Mouse (Mus musculus) lung, postnatal 4 days (tissue): ENCODE data around the gene Nhsl1.
A peak's percentile ranks its signal among the peaks of the same experiment; 100 is the strongest.
"Not testable (repeated sequence)": the region's sequence is repeated elsewhere in the genome, so short reads cannot be mapped to it uniquely, and the experiment has no call there.

ENCODE experiments used
- DNase-seq, 2 experiments: peaks; one replicate each; pipeline ENCODE4 v3.0.0; 2021

The Nhsl1 gene

DNA sequence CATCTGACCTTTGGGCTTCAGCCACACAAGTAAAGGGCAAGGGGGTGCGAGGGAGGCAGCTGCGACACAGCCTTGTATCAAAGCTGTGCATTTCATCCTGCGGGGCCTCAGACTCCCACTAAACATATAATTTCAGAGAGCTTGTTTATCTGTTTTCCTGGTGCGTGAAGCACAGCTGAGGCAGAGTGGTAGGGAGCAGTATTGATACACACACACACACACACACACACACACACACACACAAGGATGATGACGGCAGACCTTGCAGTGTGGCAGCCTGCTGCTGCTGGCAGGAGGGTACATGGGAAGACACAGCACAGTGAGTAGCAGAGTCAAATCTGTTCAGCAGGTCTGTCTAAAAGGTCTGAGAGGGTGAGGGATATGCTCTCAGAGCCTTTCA lies 85.9 kb downstream of the Nhsl1 start:
- DNase-seq: no peak

DNA sequence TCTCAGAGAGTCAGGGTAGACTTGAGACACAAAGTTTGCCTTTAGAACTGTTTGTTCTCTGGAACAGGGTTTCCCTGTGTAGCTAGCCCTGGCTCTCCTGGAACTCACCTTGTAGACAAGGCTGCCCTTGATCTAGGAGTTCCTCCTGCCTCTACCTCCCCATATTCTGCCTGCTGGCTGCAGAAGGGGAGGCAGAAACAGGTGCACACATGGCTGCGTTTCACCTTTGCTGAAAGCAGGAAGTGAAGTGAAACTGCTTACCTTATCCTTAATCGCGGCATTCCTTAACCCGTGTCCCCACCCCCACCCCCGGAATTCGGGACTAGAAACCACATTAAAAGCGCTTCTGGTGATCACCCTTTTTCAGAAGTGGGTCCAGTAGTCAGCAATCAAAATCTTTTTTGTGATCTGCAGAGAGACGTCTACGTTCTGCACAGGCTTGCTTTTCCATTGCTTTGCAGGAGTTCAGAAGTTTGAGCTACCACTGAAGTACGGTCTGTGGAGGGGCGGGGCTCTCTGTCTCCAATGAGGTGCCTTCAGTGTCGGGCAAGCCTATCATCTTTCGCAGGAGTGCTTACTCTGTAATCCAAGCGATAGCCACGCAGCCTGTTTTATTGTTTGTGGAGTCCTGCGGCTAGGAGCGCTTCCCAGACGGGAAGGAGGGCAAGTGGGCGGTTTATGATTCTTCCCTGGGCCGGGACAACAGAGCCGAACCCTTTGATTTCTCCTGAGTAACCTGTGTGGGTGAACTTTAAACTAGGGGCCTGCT lies 88.5 kb downstream of the Nhsl1 start:
- DNase-seq: peak; percentile 75 to 81

DNA sequence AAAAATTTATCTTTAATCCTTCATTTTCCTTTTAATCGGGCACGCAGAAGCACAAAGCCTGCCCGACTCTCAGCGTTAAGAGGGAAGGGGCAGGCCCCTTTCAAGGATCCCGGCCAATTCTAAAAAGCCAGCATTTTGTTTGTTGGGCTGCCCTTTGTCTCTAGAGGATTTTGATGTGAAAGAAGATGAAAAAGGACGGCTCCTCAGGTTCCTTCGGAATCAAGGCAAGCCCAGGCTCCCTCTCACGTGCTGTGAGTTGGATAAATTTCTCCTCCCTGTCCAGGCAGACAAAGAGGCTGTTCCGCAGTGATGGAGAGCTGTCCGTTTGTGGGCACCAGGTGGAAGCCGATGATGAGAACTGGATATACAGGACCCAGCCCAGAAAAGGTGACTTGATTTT lies 89.3 kb downstream of the Nhsl1 start:
- no peak for DNase-seq

DNA sequence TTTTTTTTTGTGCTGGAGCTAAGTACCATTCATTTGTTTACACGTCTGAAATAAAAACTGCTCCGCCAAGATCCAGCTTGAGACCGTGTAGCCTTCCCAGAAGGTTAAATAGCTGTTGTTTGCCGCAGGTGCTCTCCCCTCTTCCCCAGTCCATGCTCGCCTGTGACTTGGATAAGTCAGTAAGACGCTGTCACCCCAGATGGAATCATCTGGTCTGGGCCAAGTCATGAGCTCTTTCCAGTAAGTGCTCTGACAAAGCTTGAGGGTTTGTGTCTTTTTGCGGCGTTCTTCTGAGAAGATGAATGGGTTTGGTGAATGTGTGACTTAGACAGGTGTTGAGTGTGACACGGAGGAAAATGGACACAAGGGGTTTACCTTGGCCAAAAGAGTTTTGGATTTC lies 89.8 kb downstream of the Nhsl1 start:
- DNase-seq: no peak

GRCm38 (mm10) chr10:18409068-18409467 lies 90.3 kb downstream of the Nhsl1 start:
- DNase-seq: no peak

DNA sequence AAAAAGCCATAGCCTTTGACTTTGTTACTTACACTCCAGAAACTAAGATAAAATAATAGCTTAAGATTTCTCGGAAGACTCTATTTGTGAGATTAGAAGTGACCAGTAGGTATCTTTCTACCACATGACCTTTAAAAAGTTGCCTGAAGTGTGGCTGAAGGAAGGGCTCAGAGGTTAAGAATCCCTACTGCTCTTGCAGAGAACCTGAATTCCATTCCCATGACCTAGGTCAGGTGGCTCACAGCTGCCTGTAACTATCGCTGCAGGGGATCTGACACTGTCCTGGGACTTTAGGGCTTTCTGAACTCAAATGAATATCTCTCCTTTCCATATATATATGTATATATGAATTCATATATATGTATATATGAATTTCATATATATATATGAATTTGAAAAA lies 92.5 kb downstream of the Nhsl1 start:
- DNase-seq: no peak

GRCm38 (mm10) chr10:18415946-18416345 lies 97.2 kb downstream of the Nhsl1 start:
- DNase-seq: no peak

GRCm38 (mm10) chr10:18418160-18418559 lies 99.4 kb downstream of the Nhsl1 start:
- no peak for DNase-seq

- DNase-seq: no peak
Measured at GRCm38 (mm10) chr10:18419508-18419907, 100.7 kb downstream of the Nhsl1 start.

GRCm38 (mm10) chr10:18420259-18421000 lies 101.6 kb downstream of the Nhsl1 start:
- no peak for DNase-seq

DNA sequence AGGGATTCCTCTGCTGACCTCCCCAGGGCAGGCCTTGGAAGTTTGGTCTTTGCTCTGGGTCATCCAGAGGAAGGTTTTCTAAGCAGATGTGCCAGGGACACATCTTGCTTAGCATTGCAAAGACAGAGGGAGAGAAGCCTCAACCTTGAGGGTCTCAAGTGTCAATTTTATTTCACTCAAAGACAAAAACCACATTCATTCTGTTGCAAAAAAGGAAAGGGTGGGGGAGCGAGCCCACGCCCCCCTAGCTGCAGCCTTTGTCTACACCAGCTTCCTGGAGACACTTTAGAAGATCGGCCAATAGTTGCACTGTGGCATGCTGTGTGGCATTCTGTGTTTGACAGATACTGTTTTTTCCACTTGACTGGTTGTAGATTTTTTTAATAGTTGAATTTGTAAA lies 104.2 kb downstream of the Nhsl1 start:
- DNase-seq: no peak

- no peak for DNase-seq
Measured at GRCm38 (mm10) chr10:18423557-18423956, 104.8 kb downstream of the Nhsl1 start.

DNA sequence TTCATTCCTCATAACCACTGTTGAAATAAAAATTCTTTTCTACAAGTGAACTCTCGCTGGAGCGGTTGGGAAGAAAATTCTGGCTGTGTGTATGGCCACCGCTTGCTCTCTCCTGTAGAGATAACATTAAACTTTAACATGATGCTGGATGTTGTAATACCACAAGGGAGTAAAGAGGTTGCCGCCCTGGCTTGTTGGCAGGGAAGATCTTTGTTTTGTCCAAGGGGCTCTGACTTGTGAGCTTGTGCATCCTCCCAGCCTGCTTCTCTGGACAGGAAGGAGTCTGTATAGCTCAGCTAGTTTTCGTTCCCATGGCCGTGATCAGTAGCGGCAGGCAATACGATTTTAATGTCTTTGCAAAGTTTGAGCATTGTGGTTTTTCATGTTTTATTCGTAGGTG lies 109.1 kb downstream of the Nhsl1 start:
- no peak for DNase-seq

GRCm38 (mm10) chr10:18429533-18429932 lies 110.7 kb downstream of the Nhsl1 start:
- DNase-seq: no peak

DNA sequence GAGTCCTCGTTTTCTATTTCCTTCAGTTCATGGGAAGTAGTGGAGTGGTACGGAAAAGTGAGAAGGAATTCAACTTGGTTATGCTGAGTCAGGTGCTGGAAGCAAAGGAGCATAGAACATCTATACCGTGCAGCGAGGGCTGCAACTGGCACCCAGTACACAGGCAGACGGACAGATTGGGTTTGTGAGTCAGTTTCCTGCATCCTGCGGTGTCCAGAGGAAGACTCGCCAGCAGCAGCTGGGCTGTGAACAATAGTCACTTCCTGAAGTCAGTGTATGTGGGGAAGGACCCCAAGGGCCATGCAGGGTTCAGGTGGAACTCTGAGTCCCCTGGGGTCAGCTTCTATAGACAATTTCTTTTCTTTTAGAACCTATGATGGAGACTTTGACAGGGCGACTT lies 111.4 kb downstream of the Nhsl1 start:
- DNase-seq: peak; percentile 19 to 53

- DNase-seq: peak; percentile 76 to 86
Measured at GRCm38 (mm10) chr10:18430973-18431372, 112.2 kb downstream of the Nhsl1 start.

DNA sequence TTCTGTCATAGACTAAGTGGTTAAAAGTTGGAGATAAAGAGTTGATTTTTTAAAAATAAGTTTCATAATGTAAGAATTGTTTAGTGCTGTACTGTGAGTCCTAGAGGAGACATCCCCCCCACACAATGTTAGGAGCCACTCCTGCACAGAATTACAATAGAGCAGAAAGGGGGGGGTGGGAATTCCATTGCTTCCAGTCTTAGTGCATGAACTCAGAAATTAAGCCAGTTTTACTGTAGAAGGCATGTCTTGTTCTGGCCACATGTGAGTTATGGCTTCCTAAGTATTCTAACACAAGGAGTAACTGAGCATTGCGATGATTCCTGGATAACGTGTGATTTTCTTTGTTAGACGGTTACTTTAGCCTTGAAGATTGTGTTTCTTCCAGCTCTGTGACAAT lies 112.8 kb downstream of the Nhsl1 start:
- no peak for DNase-seq

DNA sequence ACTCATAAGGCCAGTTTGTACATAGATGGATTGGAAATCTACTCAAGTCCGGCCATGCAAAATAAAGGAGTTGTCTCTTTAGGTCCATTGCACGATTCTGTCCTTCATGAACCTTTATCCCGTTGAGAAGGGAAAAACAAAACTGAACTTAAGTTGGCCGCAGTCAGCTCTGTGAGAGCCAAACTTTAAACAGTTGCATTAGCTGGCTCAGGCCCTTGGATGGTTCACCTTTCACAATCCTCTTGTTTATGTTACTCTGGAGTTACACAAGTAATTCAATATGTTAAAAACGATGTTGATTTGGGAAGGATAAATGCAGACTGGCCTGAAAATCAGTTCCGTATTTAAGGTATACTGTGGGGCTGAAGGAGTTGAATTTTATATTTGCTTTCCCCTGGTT lies 116.7 kb downstream of the Nhsl1 start:
- DNase-seq: no peak

DNA sequence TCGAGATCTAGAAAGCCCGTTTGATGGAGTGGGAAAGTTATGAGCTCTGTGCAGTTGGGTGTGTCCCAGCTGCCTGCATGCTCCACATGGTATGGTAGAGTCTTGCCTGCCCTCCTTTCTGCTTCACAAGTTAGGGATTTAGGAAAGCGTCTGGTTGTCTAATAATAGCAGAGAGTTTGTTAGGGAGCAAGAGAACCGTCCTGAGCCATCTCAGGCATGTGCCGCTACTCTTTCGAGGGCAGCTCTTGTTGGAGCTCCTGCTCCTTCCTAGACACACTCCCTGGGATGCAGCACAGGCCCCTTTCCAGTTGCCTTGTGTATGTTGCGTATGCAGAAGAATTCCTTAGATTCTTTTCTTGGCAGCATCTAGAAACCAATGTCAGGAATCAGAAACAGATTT lies 117.2 kb downstream of the Nhsl1 start:
- DNase-seq: no peak

- no peak for DNase-seq
Measured at GRCm38 (mm10) chr10:18437584-18437983, 118.8 kb downstream of the Nhsl1 start.

DNA sequence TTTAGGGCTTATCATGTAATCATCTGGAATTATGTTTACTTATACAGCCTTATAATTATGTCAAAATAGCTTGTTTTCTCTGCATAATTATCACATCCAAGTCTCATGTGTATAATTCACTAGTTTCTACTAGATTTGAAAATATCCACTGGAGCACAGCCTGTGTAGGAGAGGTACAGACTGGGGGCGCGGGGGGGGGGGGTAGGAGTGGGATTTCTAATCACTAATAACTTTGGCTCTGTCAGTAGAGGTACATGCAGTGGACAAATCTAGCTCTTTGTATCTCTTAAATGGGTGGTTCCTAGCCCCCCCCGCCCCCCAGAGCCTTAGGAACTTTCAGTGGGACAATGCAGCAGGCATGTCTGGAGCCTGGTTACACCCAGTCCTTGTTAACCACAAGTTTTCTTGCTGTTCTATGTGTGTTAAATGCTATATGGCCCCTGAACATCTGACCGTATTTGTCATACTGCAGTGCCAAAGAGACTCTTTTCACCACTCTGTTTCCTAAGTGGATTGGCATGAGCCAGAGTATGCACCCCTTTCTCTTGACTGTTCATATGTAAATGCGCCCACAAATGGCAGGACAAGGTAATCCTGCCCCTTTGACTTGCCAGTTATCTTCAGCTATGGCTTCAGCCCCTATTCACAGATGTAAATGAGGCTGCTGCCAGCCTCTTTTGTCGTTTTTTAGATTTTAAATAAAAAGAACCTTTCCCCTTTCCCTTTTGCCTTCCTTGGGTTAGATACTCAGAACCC lies 127.0 kb downstream of the Nhsl1 start:
- DNase-seq: no peak

- DNase-seq: no peak
Measured at GRCm38 (mm10) chr10:18446359-18446820, 127.6 kb downstream of the Nhsl1 start.

DNA sequence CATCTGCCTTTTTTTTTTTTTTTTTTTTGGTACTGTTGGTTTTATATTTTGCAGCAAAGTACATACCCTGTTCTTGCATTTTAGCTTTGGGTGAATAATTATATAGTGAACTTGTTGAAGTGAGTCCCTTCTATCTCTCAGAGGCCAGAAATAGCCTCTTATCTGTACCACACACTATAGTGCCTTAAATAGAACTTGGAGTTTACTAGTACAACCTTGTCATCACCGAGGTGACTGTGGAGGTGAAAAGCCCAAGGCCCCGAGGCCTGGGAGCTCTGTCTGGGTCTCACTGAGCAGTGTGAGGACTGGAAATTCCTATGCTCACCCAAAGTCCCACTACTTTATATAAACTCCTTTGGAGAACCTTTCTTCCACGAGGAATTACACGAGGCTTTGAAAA lies 128.5 kb downstream of the Nhsl1 start:
- no peak for DNase-seq

DNA sequence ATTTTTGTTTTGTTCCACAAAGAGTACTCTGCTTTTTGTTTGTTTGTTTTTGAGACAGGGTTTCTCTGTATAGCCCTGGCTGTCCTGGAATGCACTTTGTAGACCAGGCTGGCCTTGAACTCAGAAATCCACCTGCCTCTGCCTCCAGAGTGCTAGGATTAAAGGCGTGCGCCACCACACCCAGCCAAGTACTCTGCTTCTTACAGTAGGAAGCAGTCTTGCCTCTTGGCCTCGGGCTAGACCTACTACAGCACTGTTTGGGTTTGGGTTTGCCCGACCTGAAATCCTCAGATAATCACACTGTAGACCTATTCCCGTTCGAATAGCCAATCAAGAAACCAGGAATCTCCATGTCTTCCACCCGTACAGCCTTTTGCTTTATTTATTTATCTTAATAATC lies 130.1 kb downstream of the Nhsl1 start:
- DNase-seq: not testable (repeated sequence)
